Mouse (Mus musculus): Measurements from ENCODE around the gene Dapk2. TPM values are rescaled to one million over a fixed set of nuclear protein-coding genes. Genes with fewer than 3 reads are reported as not detected.

The Dapk2 gene
- polyA plus RNA-seq, 1 experiment from 2014 or later = 5.3 TPM

GRCm38 (mm10) chr9:66179795-66180194 is 21.8 kb downstream of the Dapk2 start:
- no peaks in the 10 kb centered on the region for H3K36me3 ChIP-seq (replicated peaks)
- H3K9me3 ChIP-seq = no peaks in the 10 kb centered on the region
- WGBS = 90% methylated on average over 6 of the region's 6 CpGs
- H3K4me3 ChIP-seq = no peak overlapping the region
- peaks cover 22% of the 10 kb centered on the region for H3K4me1 ChIP-seq
- H3K27me3 ChIP-seq (replicated peaks; ENCODE audit: low read depth, poor library complexity, severe bottlenecking) = no peaks in the 10 kb centered on the region
- H3K27ac ChIP-seq (replicated peaks) = no peak overlapping the region
- no peak for DNase-seq (ENCODE audit: low spot score)

GRCm38 (mm10) chr9:66181126-66181825 is 23.3 kb downstream of the Dapk2 start:
- Histone ChIP-seq H3K36me3 (replicated peaks) (no peaks in the 10 kb centered on the region), H3K4me1 (peaks cover 23% of the 10 kb centered on the region), H3K4me3 (no peak overlapping the region), H3K27me3 (replicated peaks; ENCODE audit: low read depth, poor library complexity, severe bottlenecking) (no peaks in the 10 kb centered on the region), H3K9me3 (no peaks in the 10 kb centered on the region), H3K27ac (replicated peaks) (peak overlapping the region; percentile 66)
- peak; percentile 61 for DNase-seq (ENCODE audit: low spot score)
- 83% methylated on average over 4 of the region's 4 CpGs for whole genome bisulfite sequencing

GRCm38 (mm10) chr9:66181826-66182678 is 24.0 kb downstream of the Dapk2 start:
- H3K27me3 ChIP-seq (replicated peaks; ENCODE audit: low read depth, poor library complexity, severe bottlenecking) = no peaks in the 10 kb centered on the region

GRCm38 (mm10) chr9:66182679-66182993 is 24.6 kb downstream of the Dapk2 start:
- Histone ChIP-seq H3K9me3 (no peaks in the 10 kb centered on the region), H3K36me3 (replicated peaks) (no peaks in the 10 kb centered on the region), H3K4me3 (no peak overlapping the region), H3K27ac (replicated peaks) (peak overlapping the region; percentile 66; the same call in 1 of the 2 replicates), H3K27me3 (replicated peaks; ENCODE audit: low read depth, poor library complexity, severe bottlenecking) (no peaks in the 10 kb centered on the region), H3K4me1 (peaks cover 29% of the 10 kb centered on the region)
- DNase-seq (ENCODE audit: low spot score) = no peak
- 77% methylated on average over 3 of the region's 3 CpGs for WGBS

More at GRCm38 (mm10) chr9:66181826-66182678, 24.0 kb downstream of the Dapk2 start:
- H3K36me3 ChIP-seq (replicated peaks) = no peaks in the 10 kb centered on the region
- H3K9me3 ChIP-seq = no peaks in the 10 kb centered on the region
- 66% methylated on average over 11 of the region's 11 CpGs for WGBS
- no peak for DNase-seq (ENCODE audit: low spot score)
- peak overlapping the region; percentile 66 for H3K27ac ChIP-seq (replicated peaks)
- H3K4me3 ChIP-seq = no peak overlapping the region
- peaks cover 29% of the 10 kb centered on the region for H3K4me1 ChIP-seq

GRCm38 (mm10) chr9:66183023-66183422 is 25.0 kb downstream of the Dapk2 start:
- 82% methylated on average over 3 of the region's 3 CpGs for WGBS
- Histone ChIP-seq H3K27me3 (replicated peaks; ENCODE audit: low read depth, poor library complexity, severe bottlenecking) (no peaks in the 10 kb centered on the region), H3K4me1 (peaks cover 29% of the 10 kb centered on the region), H3K27ac (replicated peaks) (no peak overlapping the region), H3K36me3 (replicated peaks) (no peaks in the 10 kb centered on the region), H3K9me3 (no peaks in the 10 kb centered on the region), H3K4me3 (no peak overlapping the region)
- no peak for DNase-seq (ENCODE audit: low spot score)

- WGBS = 62% methylated on average over 5 of the region's 5 CpGs
- DNase-seq (ENCODE audit: low spot score) = no peak
- no peak overlapping the region for H3K27ac ChIP-seq (replicated peaks)
- H3K4me1 ChIP-seq = peaks cover 32% of the 10 kb centered on the region
- no peaks in the 10 kb centered on the region for H3K27me3 ChIP-seq (replicated peaks; ENCODE audit: low read depth, poor library complexity, severe bottlenecking)
- no peaks in the 10 kb centered on the region for H3K36me3 ChIP-seq (replicated peaks)
- H3K9me3 ChIP-seq = no peaks in the 10 kb centered on the region
- H3K4me3 ChIP-seq = no peak overlapping the region
These were observed 26.5 kb downstream of the Dapk2 start for GRCm38 (mm10) chr9:66184572-66184971.

- Histone ChIP-seq H3K4me1 (peaks cover 23% of the 10 kb centered on the region), H3K27me3 (replicated peaks; ENCODE audit: low read depth, poor library complexity, severe bottlenecking) (no peaks in the 10 kb centered on the region), H3K9me3 (no peaks in the 10 kb centered on the region), H3K4me3 (no peak overlapping the region), H3K36me3 (replicated peaks) (no peaks in the 10 kb centered on the region), H3K27ac (replicated peaks) (no peak overlapping the region)
- WGBS = 38% methylated on average over 6 of the region's 6 CpGs
- peak; percentile 17 for DNase-seq (ENCODE audit: low spot score)
These were observed 28.4 kb downstream of the Dapk2 start for GRCm38 (mm10) chr9:66186426-66186825.

- no peak for DNase-seq (ENCODE audit: low spot score)
- H3K27me3 ChIP-seq (replicated peaks; ENCODE audit: low read depth, poor library complexity, severe bottlenecking) = no peaks in the 10 kb centered on the region
- H3K9me3 ChIP-seq = no peaks in the 10 kb centered on the region
- WGBS = 44% methylated on average over 1 of the region's 1 CpGs
- H3K27ac ChIP-seq (replicated peaks) = no peak overlapping the region
- H3K4me3 ChIP-seq = no peak overlapping the region
- peaks cover 17% of the 10 kb centered on the region for H3K4me1 ChIP-seq
- no peaks in the 10 kb centered on the region for H3K36me3 ChIP-seq (replicated peaks)
These were observed 31.0 kb downstream of the Dapk2 start for GRCm38 (mm10) chr9:66189026-66189425.

- H3K36me3 ChIP-seq (replicated peaks) = no peaks in the 10 kb centered on the region
- H3K9me3 ChIP-seq = no peaks in the 10 kb centered on the region
- H3K4me3 ChIP-seq = no peak overlapping the region
- no peaks in the 10 kb centered on the region for H3K27me3 ChIP-seq (replicated peaks; ENCODE audit: low read depth, poor library complexity, severe bottlenecking)
- 79% methylated on average over 3 of the region's 3 CpGs for WGBS
- no peak overlapping the region; the same call in 1 of the 2 replicates for H3K27ac ChIP-seq (replicated peaks)
- peaks cover 15% of the 10 kb centered on the region for H3K4me1 ChIP-seq
- DNase-seq (ENCODE audit: low spot score) = no peak
These were observed 36.0 kb downstream of the Dapk2 start for GRCm38 (mm10) chr9:66194003-66194402.

- WGBS = 63% methylated on average over 3 of the region's 3 CpGs
- H3K4me3 ChIP-seq = no peak overlapping the region
- H3K4me1 ChIP-seq = peaks cover 18% of the 10 kb centered on the region
- H3K36me3 ChIP-seq (replicated peaks) = no peaks in the 10 kb centered on the region
- H3K9me3 ChIP-seq = no peaks in the 10 kb centered on the region
- H3K27me3 ChIP-seq (replicated peaks; ENCODE audit: low read depth, poor library complexity, severe bottlenecking) = no peaks in the 10 kb centered on the region
- no peak for DNase-seq (ENCODE audit: low spot score)
- H3K27ac ChIP-seq (replicated peaks) = no peak overlapping the region
These were observed 38.5 kb downstream of the Dapk2 start for GRCm38 (mm10) chr9:66196561-66196960.

- no peak overlapping the region for H3K4me3 ChIP-seq
- no peaks in the 10 kb centered on the region for H3K9me3 ChIP-seq
- peaks cover 20% of the 10 kb centered on the region for H3K4me1 ChIP-seq
- no peak for DNase-seq (ENCODE audit: low spot score)
- no peak overlapping the region for H3K27ac ChIP-seq (replicated peaks)
- 79% methylated on average over 1 of the region's 1 CpGs for WGBS
- H3K36me3 ChIP-seq (replicated peaks) = no peaks in the 10 kb centered on the region
- H3K27me3 ChIP-seq (replicated peaks; ENCODE audit: low read depth, poor library complexity, severe bottlenecking) = no peaks in the 10 kb centered on the region
These were observed 40.5 kb downstream of the Dapk2 start for GRCm38 (mm10) chr9:66198533-66198932.

GRCm38 (mm10) chr9:66199657-66200410 is 41.8 kb downstream of the Dapk2 start:
- DNase-seq (ENCODE audit: low spot score) = no peak
- 81% methylated on average over 14 of the region's 14 CpGs for WGBS
- Histone ChIP-seq H3K27me3 (replicated peaks; ENCODE audit: low read depth, poor library complexity, severe bottlenecking) (no peaks in the 10 kb centered on the region), H3K36me3 (replicated peaks) (no peaks in the 10 kb centered on the region), H3K4me1 (peaks cover 17% of the 10 kb centered on the region), H3K9me3 (no peaks in the 10 kb centered on the region), H3K4me3 (no peak overlapping the region), H3K27ac (replicated peaks) (no peak overlapping the region)

All from embryonic facial prominence, embryonic 10.5 days (tissue).